In genomic region chr11:35451636-35452035, GRCm38 (mm10) we compare ENCODE assay signal across 9 mouse cellular contexts.
DNase-seq lines count a peak whose midpoint lies in the region; ATAC-seq and TF ChIP-seq lines count a peak whose summit lies in the region.
"Had no signal": no experiment of that assay in that cellular context is flagged by ENCODE, and none has a peak within 500 bp of the region (broad histone marks: within the 10 kb centered on the region; RNA-seq: fewer than 3 reads in every experiment).

No protein-coding gene starts in this region.

- no peak overlapping the region for H3K4me2 ChIP-seq in lung, postnatal 0 days (replicated peaks; ENCODE audit: low read depth, low read length)
- H3K4me2 ChIP-seq: hindbrain, embryonic 15.5 days had no signal

- DNase-seq in CD4-positive helper T cell, adult 2 months (ENCODE audit: low read depth, low spot score) = peak; percentile 47
- peak; percentile 72 for DNase-seq in adrenal gland, adult 2 months
- peak; percentile 74 for DNase-seq in embryo, embryonic 11 days
- peak; percentile 30 to 54 for DNase-seq in gastrocnemius, postnatal 4 days (ENCODE audit: low spot score in 2 of 2)
- DNase-seq in layer of hippocampus, adult 18-20 months (ENCODE audit: low spot score in 2 of 2) = peak; percentile 64 to 83
- DNase-seq in lung, postnatal 0 days (ENCODE audit: low spot score) = peak; percentile 78
- peak; percentile 82 to 85 for DNase-seq in right cerebral cortex, adult 2 months (ENCODE audit: low spot score in 2 of 2)
- DNase-seq in urinary bladder, postnatal 14 days (ENCODE audit: low spot score) = peak; percentile 72

- WGBS in lung, postnatal 0 days = 27% methylated on average over 4 of the region's 4 CpGs

- no peak overlapping the region for H3K4me3 ChIP-seq in lung, postnatal 0 days (ENCODE audit: low read depth, low read length)
- H3K4me3 ChIP-seq: hindbrain, embryonic 15.5 days had no signal

- ATAC-seq in lung, postnatal 0 days = peak; percentile 32; the same call in 1 of the 2 replicates

- no peak overlapping the region for H3K27ac ChIP-seq in lung, postnatal 0 days (ENCODE audit: low read length)
- H3K27ac ChIP-seq: hindbrain, embryonic 15.5 days had no signal

- TF ChIP-seq EP300 in lung, postnatal 0 days (IDR thresholded peaks at IDR 0.05) = no peak

- peak; percentile 97 for TF ChIP-seq CTCF in lung, postnatal 0 days (IDR thresholded peaks at IDR 0.05)

- H3K27me3 ChIP-seq in lung, postnatal 0 days (replicated peaks; ENCODE audit: insufficient read depth, low read length) = no peaks in the 10 kb centered on the region

- no peaks in the 10 kb centered on the region for H3K4me1 ChIP-seq in lung, postnatal 0 days (ENCODE audit: insufficient read depth, low read depth, low read length)

- H3K9me3 ChIP-seq in lung, postnatal 0 days (ENCODE audit: low read length) = no peaks in the 10 kb centered on the region
- H3K9me3 ChIP-seq: hindbrain, embryonic 15.5 days had no signal

- H3K36me3 ChIP-seq in lung, postnatal 0 days (ENCODE audit: insufficient read depth, low read length) = no peaks in the 10 kb centered on the region
- H3K36me3 ChIP-seq: hindbrain, embryonic 15.5 days had no signal

- H3K9ac ChIP-seq in lung, postnatal 0 days (replicated peaks; ENCODE audit: low read depth) = no peak overlapping the region
- H3K9ac ChIP-seq: hindbrain, embryonic 15.5 days had no signal
